Mouse (Mus musculus) bone marrow, adult 2 months (tissue): ENCODE data around the gene Vav3.

Experiments used
- CTCF ChIP-seq: fragments of 200-500 bp; IDR thresholded peaks from 2 replicates; pipeline ENCODE4 v1.5.1; 2011; ENCODE audit warnings: low read length, control low read depth; ENCODE audit not compliant: control insufficient read depth, insufficient read depth
- POLR2A ChIP-seq: fragments of 200-500 bp; IDR thresholded peaks from 2 replicates; pipeline ENCODE4 v1.6.1; 2011; ENCODE audit warnings: low read depth, mild to moderate bottlenecking, control low read depth, low read length, borderline replicate concordance; ENCODE audit not compliant: control insufficient read depth

DNA sequence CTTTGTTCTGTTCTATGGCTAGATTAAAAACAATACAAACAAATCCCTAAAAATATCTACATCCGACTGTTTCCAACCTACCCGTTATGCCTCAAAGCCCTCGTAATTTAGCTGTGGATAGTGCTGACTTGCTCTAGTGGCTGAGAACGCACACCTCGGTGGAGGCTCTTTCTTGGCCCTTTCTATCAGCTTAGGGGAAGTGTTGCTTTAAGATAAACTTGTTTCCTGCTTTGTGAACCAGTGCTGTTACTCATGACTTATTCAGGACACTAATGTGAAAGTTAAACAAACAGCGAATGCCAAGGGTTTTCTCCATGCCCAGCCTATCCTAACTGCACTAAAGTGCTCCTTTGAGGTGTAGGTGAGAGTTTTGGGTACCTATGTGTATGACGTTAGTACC lies 221.3 kb downstream of the Vav3 start:
- TF ChIP-seq POLR2A: no peak
- no peak for TF ChIP-seq CTCF
